Mouse (Mus musculus) embryo, embryonic 10 days (tissue): ENCODE data around the gene St7.

ENCODE experiments used
- DNase-seq: peaks from one replicate; pipeline ENCODE4 v3.0.0-alpha.2; 2015; ENCODE audit warnings: low spot score

Gene St7

DNA sequence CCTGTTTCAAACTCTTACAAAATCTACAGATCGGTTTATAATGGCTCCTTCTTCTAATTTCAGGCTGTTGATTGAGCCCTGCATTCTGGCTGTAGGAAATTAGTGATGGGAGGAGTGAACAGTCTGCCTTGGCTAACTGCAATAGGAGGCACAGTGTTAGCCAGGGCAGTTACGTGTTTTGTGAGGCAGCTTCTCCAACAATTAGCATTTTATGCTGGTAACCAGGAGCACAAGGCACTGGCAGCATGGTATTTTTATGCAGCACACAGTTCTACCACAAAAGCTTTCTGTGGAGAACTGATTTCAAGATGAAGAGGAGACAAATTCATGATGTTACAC is 71.9 kb downstream of the St7 start:
- no peak for DNase-seq

DNA sequence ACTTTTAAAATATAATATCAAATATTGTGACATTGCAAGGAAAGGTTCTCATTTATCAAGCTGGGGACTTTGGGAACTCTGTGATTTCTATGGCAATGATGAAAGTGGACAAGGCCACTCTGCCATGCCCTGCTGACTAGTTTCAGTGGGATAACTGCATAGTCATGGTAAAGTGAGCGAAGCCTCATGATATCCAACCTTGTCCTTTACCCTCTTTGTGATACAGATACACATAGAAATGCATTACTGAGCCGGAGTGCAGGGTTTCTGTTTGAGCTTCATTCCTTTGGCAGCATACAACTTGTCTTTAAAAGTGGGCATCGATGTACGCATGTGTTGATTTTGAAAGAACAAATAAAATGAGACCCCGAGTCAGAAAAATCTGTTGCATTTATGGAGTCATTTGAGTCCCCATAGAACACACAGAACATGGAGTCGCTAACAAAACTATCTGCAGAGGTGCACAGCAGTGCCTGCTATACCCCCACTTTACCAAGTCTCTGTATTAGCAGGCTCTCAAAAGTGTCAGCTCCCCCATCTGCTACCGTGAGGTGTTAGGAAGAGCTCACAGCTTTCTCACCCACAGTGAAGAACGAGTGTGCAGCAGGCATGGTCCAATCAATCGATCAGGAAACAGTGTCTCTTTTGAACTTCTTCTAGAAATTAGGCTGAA is 77.4 kb downstream of the St7 start:
- DNase-seq: no peak

DNA sequence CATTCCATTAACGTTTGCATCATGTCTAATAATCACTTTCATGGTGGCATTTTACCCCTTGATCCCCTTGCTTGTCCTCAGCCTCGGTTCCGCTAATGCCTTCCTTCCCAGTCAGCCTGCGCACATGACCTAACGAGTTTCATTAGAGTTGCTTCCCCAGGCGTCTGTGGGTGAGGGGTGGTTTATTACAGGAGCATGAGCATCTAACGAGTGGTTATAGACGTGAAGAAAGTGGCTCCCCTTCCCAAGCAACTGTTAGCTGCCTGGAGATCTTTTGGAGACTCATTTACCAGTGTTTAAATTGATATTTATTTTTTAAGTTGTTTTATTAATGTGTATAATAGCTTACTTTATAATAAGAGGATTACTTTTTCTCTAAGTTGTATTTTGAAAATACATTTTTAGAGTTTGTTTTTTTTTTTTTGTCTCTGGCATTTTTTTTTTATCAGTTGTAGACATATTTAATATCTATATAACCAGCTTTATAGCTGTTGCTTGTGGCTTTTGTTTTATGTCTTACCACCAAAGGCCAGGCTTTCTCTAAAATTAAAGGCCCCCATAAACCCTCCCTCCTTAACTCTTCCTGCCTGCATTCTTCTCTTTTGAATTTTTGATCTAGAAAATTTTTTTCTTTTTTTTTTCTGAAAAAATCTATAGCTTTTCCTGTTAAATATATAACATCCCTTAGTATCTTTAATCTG is 78.1 kb downstream of the St7 start:
- peak; percentile 35 for DNase-seq

DNA sequence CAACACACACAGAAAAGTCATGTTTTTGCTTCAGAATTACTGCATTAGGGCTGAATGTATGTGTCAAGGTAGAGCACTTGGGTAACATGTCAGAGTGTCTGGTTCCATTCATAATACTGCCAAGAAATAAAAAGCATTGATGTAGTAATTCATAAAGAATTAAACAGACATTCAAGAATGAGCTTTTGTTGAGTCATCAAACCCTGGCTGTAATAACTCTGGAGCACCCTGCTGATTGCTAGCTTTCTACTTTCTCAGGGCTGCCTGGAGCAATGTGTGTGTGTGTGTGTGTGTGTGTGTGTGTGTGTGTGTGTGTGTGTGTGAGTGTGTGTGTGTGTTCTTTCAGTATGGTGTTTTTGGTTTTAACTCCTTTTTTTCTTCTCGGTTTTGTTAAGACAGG is 78.7 kb downstream of the St7 start:
- no peak for DNase-seq

DNA sequence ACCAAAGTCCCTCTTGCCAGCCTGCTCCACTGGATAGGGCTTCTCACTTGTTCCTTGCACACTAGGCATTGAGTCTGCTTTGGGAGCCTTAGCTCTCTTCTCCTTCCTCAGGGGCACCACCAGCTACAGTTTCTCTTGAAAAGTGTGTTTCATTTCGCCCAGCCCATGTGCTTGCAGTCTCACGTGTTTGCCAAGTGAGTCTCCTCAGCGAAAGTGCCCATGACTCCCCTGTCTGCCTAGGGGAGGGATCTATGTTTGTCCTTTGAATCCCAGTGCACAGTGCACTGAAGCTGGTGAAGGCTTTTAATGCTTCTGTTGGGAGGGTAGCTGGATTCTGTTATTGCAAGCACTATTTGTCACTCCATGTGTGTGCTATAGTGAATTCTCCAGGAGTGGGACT is 79.8 kb downstream of the St7 start:
- no peak for DNase-seq

DNA sequence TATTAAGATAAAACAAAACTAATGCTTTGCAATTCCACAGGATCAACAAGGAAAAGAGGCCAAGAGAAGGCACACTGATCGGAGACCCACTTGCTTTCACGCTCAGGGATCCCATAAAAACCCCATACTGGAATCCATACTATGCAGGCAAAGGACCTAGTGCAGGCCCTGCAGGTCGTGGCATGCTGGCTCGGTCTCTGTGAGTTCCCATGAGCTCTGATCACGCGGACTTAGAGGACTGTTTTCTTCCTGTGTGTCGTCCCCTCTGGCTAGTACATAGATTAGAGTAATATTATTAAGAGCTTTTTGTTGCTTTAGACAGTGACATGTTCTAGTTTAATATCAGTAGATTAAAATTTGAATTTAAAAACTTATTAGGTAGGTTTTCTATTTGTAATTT is 83.3 kb downstream of the St7 start:
- peak; percentile 16 for DNase-seq

DNA sequence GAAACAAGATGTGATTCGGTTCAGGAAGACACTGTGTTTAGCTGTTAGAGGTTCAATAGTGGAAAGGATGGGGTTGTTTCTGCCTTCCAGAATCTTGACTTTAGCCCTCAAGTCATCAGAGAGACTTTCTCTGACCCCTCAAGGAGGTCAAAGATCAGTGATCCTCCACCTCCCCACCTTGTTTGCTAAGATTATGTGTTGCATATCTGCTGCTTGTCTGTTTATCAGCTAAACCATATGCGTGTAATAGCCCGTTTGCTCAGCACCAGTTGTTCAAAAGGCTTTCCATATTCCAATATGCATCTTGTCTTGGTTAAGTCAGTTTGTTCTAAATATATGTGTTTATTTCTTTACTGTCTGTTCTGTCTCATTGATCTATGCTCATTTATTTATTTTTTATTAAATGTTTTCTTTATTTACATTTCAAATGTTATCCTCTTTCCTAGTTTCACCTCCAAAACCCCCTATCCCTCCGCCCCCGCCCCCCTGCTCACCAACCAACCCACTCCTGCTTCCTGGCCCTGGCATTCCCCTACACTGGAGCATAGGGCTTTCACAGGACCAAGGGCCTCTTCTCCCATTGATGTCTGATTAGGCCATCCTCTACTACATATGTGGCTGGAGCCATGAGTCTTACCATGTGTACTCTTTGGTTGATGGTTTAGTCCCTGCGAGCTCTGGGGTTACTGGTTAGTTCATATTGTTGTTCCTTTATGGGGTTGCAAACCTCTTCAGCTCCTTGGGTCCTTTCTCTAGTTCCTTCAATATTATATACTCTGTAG is 84.5 kb downstream of the St7 start:
- no peak for DNase-seq

DNA sequence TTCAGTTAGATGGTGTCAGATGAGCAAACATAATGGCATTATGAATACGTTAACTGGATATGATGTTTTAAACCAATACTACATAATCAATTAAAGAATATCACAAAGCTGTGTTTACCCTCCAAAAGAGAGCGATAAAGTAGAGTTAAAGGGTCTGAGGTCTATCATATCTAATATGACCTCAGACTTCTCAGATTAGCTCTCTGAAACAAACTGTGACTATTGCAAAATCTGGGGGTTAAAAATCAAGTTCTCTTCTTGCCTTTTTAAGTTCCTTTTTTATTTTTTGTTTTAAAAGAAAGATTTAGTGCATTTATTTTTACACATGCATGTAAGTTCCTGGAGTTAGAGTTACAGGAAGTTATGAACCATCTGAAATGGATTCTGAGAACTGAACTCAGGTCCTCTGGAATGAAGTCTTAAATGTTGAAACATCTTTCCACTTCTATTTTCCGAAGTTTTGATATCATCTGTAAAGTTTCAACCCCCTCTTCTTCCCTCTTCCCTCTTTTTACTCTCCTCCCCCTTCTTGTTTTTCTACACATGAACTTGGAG is 86.0 kb downstream of the St7 start:
- DNase-seq: no peak

DNA sequence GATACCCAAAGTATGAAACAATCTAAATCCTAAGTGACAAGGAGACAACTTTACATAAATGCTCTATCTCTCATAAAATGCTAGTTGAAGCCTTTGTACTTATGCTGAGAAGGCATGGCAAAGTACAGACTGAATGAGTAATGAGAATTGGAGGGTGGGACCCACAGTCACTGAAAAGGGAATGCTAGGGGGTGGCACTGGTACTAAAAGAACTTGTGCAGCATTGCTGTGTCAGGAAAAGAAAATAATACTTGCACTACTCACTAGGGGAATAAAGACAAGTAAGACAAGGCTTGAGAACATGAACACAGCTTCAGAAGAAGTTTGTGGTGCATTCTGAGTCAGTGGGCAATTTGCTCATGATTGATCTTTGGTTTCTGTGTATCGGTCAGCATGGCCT is 90.8 kb downstream of the St7 start:
- no peak for DNase-seq

DNA sequence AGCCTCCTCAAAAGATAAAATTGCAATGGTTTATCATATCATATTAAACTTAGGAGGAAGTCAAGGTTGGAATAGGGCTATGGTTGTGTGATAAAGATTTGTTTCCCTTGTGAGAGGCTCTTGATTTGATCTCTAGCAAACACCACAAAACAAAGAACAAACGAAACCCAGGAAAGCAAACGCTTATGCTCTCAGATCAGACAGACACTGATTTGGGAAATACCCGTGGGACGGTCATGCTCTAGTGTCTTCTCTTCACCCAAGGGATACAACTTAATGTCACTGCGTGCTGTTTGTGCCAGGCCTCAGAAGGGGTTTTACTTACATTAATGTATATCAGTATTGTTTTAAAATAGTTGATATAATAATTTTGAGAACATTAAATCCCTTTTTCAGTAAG is 91.8 kb downstream of the St7 start:
- DNase-seq: no peak

DNA sequence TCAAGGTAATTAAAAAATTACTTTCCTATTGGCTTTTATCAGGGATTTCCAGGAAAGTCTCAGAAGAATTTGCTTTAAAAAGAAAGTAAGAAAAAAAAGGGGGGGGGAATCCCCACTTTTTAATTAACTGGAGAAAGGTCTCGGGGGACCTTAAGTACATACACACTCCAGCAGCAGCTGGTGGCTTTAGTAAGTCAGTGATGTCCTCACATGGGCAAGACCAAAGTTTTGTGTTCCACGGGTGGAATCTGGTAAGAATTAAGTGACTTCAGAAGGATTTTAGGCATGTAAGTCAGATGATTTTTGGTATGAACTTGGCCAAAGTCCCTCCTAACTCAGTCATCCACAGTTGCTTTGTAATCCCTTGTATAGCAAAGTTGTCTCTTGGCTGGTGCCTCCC is 92.5 kb downstream of the St7 start:
- DNase-seq: no peak

DNA sequence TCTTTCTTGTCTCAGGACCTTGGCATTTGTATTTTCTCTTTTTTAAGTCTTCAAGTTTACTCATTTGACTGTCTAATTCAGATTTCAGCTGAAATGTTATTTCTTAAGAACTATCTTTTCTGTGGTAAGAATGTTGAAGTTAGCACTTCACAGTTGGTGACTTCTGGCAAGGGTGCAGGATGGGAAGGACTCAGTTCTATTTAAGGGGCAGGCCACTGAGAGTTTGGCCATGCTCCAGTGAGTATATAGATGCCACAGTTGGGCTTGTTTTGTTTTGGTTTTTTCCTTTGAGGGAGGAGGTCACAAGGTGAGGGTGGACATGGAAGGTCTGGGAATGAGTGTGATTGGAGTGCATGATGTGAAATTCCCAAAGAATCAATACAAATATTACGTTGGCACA is 95.1 kb downstream of the St7 start:
- DNase-seq: no peak

DNA sequence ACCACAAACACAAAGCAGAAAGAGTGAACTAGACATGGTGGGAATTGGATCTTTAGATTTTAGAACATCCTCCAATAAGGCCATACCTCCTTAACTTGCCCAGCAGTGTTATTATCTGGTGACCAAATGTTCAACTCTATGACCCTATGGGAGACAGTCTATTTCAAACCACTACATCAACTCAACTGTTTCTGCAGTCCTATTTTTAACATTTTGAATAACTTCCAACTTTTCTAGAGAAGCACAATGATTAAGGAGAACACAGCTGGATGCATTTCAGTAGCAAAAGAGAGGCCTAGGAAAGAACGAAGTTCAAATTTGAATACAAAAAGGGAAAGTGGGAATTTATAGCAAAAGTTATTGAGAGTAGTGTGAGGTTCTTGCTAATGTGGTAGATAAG is 97.5 kb downstream of the St7 start:
- no peak for DNase-seq

DNA sequence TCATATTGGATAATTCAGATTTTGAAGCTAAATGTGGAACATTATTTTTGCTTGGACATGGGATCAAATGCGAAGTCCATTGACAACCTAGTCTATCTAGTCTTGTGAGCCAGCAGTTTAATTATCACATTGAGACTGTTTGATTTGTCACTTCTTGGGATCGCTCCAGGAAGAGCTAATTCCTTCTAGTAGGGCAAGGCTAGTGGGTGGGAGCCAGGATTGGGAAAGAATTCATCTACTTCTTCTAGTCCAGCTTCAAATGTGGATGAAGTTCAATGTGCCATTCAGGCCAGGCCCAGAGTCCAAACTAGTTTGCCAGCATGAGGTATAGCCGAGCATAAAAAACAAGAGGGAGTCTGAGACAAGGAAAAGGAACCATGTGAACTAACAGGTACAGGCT is 100.7 kb downstream of the St7 start:
- no peak for DNase-seq

DNA sequence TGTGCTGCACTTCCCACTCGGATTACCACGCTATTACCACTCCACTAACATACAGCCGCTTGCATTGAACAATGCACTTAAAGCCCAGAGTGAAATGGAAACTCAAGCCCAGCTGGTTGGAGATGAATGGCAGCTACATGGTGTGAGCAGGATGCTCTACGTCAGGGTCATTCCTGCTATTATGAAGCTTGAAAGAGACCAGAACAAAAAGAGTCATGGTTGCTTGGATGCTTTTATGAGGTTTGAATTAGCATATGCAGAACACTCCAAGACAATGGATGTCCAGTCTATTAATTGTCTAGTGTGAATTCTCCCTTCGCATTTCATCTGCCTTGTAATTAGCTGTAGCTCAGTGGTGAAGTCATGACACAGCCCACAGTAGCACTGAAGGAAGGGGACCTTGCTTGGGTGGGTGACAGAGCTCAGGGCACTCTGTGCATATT is 104.6 kb downstream of the St7 start:
- peak; percentile 37 for DNase-seq

DNA sequence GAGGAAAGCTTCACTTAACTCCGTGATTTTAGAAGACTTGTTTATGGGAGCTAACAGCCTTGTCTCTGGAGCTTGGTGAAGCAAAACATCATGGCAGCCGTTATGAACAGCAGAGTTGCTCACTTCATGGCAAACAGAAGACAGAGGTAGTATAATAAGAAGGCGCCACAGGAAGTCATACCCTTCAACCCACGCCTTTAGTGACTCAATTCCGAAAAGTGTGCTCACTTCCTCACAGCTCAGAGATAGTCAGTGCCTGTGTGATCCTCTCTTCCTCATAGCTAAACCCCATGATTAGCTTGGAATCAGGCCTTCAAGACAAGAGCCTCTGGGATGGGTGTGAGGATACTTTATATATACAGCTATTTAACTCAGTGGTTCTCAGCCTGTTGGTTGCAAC is 108.0 kb downstream of the St7 start:
- DNase-seq: no peak

DNA sequence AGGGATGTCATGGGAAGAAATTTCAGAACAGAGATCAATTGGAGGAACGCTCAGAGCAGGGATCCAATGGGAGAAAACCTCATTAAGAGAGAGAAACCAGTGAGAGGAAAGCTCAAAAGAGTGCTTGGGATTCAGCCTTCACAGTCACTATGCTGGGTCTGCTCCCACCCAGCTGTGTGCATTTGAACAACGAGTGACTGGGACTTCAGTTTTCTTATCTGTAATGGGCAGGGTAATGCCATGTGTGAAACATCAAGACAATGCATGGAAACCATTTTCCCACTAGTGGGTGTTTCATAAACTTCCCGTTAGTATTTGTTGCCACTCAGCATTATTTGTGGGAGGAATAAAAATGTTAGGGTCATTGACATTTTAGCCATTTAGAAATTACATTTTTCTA is 111.7 kb downstream of the St7 start:
- no peak for DNase-seq

DNA sequence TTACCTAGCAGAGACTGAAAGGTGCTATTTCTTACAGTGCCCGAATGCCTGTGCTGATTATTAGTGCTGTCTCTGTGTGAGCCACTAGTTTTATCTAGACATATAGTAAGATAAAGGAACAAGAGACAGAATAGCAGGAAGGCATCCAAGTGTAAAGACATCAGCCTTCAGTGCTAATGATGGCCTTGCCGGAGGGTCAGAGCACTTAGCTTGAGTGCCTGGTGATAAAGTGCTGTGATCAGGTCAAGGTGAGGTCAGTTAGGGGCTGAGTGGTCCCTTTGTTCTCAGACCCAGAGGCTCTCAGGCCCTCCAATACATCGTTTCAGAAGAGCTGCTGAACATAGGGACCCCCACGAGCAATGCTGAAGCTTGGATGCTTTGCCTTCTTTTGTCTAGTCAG is 113.8 kb downstream of the St7 start:
- peak; percentile 85 for DNase-seq

DNA sequence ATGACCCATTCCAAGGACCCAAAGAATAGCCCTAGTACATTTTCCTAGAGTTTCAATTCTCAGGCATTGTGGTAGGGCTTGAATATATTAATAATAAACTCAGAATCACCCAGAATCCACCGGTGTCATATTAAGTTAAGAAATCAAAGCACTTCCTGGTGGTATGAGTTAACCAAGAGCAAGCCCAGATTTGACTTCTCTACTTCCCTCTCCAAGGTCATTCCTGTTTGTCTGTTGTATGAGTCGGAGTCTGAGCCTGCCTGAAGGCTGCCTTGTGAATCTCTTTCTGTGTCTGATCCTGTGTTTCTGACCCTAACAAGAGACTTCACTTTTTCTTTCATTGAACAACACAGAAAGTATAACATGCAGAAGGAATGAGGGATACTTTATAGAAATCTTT is 118.3 kb downstream of the St7 start:
- no peak for DNase-seq

DNA sequence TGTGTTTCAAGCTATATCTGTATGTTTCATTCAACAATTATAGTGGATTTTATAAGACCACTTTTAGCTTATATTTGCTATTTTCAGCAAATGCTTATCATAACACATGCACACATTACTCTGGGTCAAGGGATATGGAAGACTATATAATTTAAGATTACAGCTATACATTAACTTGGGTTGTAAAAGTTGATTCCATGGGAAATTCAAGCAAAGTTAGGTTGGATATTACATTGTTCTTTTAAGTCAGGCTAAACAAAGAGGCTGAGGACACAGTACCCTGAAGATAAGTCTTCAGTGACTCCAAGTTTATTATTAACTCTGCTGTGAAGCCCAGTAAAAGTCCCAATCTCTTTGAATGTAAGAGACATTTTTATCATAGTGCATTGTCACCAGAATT is 118.8 kb downstream of the St7 start:
- no peak for DNase-seq

DNA sequence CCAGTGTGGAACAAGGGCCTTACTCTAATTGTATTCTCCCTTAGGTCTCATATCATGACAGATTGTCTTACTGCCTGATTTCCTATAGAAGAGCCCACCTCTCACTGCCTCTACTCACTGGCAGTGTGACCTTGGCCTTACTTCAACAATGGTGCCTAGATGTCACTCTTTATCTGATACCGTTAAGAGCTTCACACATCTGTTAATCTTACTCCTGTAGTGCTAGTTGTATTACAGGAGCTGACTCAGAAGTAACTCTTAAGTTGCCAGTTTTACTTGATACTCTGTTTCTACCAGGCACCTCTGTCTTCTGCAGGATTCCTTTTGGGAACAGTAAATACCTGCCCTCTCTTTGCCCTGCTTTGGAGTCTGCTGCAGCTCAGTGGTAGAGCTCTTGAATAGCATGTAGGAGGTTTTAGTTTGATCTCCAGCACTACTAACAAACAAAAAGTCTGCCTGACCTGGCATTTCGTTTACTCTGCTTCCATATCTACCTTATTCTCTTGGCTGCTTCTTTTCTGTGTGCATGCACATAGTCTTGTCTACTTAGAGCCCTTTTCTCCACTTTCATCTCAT is 121.4 kb downstream of the St7 start:
- DNase-seq: no peak

DNA sequence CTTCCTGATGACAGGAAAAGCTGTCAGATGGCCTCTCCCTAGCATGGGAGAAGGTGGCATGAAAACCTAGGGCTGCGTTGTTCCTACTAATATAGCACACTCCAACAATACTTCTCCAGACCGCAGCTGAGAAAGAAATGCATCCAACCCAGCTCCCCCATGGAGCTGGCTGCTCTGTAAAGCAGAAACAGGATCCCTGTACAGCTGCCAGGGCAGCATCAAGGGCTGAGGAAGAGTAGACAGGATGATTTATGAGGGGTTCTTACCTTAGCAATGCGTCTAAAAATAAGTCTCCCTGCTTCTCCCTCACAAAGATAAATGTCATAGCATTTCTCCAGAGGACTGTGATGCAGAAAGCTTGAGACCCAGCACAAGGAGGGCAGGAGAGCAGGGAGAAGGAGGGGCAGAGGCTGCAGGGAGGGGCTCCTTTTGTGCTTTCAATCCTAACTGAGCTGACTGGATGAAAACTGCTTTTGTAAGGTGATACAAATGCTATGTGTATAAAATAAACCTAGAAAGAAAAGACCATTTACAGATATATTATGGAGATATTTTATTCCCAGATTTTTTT is 124.2 kb downstream of the St7 start:
- DNase-seq: peak; percentile 60
